Mouse (Mus musculus) brain, embryonic 14.5 days (tissue): ENCODE measurements around the gene Fignl1.

Experiments
- CTCF ChIP-seq: fragments of 200-500 bp; IDR thresholded peaks from 2 replicates; pipeline ENCODE4 v1.5.1; 2012; ENCODE audit warnings: inconsistent platforms, mild to moderate bottlenecking, moderate library complexity, borderline replicate concordance; ENCODE audit not compliant: insufficient read depth, insufficient read length; ENCODE audit errors: extremely low read depth
- POLR2A ChIP-seq: fragments of 200-500 bp; IDR thresholded peaks from 2 replicates; pipeline ENCODE4 v1.6.1; 2012; ENCODE audit warnings: mild to moderate bottlenecking, inconsistent platforms, borderline replicate concordance; ENCODE audit not compliant: poor library complexity, insufficient read depth, insufficient read length, severe bottlenecking; ENCODE audit errors: extremely low read depth

DNA sequence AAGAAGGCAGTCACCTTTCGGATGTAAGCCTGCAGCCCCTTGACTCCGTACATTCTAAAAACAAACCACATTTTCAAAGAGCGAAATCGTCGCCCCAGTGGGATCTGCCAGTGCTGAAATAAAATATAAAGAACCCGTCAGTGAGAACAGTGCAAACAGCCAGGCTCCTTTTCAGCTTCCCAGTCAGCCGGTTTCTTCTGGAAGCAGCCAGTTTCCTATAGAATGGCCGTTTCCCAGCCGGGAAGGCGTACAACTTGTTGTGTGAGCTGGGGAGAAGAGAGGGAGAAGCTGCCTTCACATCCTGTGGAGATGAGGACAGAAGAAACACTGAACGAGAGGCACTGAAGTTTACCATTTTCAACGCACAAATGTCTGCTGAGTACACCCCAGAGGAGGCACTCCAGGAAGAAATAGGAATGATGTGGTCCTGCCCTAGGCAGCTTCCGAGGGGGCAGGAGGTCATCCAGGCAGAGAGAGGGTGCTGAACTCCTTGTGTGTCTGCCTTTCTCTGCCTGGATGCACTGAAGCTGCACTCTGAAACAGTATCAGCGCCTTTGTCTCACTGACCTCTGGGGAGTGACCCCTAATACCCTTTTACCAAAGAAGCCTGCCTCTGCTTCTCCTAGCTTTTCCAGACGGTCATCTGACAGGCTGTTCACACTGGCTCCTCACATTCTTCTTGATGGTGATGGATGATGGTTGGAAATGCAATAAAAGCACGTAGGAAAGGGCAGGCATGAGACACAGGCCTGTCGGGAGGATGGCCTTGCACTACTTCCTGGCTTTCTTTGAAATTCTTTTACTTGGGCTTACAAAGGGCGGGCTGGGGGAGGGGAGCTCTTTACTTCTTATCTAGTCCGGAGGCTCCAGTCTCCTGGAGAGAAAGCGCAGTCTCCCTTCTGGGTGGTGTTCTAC lies 13.7 kb upstream of the Fignl1 start:
- TF ChIP-seq CTCF = no peak
- no peak for TF ChIP-seq POLR2A
